Mouse (Mus musculus) midbrain, embryonic 16.5 days (tissue): Measurements from ENCODE around the gene Msantd2. TPM values are rescaled to one million over a fixed set of nuclear protein-coding genes. Genes with fewer than 3 reads are reported as not detected.
A peak's percentile ranks its signal among the peaks of the same experiment; 100 is the strongest.

Experiments used
- ATAC-seq: fragments of 200-750 bp; cut with Nextera tagmentation; 2 replicates; pipeline ENCODE4 v1.8.0; 2017; ENCODE audit warnings: moderate TSS enrichment
- H3K27ac ChIP-seq: fragments of 300-500 bp; sonication (generic); 2 replicates; pipeline ENCODE4 v1.5.1; 2014; ENCODE audit warnings: mild to moderate bottlenecking, low read length, mixed read lengths
- H3K27me3 ChIP-seq: fragments of 300-500 bp; sonication (generic); 2 replicates; pipeline ENCODE4 v1.6.1; 2014; ENCODE audit warnings: low read depth, low read length, mixed read lengths; ENCODE audit not compliant: control insufficient read depth, insufficient read depth
- H3K36me3 ChIP-seq: fragments of 300-500 bp; sonication (generic); 2 replicates; pipeline ENCODE4 v1.6.1; 2014; ENCODE audit warnings: mild to moderate bottlenecking, low read length, moderate library complexity, mixed read lengths; ENCODE audit not compliant: control insufficient read depth, insufficient read depth
- H3K4me1 ChIP-seq: fragments of 300-500 bp; sonication (generic); 2 replicates; pipeline ENCODE4 v1.6.1; 2014; ENCODE audit warnings: mild to moderate bottlenecking, low read length, mixed read lengths; ENCODE audit not compliant: control insufficient read depth, insufficient read depth
- H3K4me2 ChIP-seq: fragments of 300-500 bp; sonication (generic); 2 replicates; pipeline ENCODE4 v1.6.1; 2014; ENCODE audit warnings: mild to moderate bottlenecking, low read length, mixed read lengths
- H3K4me3 ChIP-seq: fragments of 300-500 bp; sonication (generic); 2 replicates; pipeline ENCODE4 v1.5.1; 2014; ENCODE audit warnings: low read depth, mild to moderate bottlenecking, low read length, moderate library complexity, mixed read lengths
- H3K9ac ChIP-seq: fragments of 300-500 bp; sonication (generic); 2 replicates; pipeline ENCODE4 v1.6.1; 2014; ENCODE audit warnings: low read depth, low read length, mixed read lengths
- H3K9me3 ChIP-seq: fragments of 300-500 bp; sonication (generic); replicated peaks from 2 replicates; pipeline ENCODE4 v1.6.1; 2014; ENCODE audit warnings: mild to moderate bottlenecking, low read length, mixed read lengths; ENCODE audit not compliant: control insufficient read depth, poor library complexity, severe bottlenecking
- WGBS: fragments of 180-500 bp; shearing (Covaris S2); extraction: QIAGEN DNeasy Blood & Tissue Kit; methylation state at CpG from one replicate; pipeline ENCODE4 v1.1.7; 2014; 5-methylcytosine and 5-hydroxymethylcytosine counted together
- polyA plus RNA-seq: library from polyadenylated mRNA; unstranded; fragments of >200 nt; fragmentation: Nextera tagmentation; extraction: Ambion mirVana; gene quantifications from 2 replicates; pipeline ENCODE4 v1.2.1, GENCODE M21; 2015

The Msantd2 gene
- polyA plus RNA-seq, 1 experiment from 2014 or later, result 34.8 TPM

- ATAC-seq, result no peak
- no peak overlapping the region for H3K4me2 ChIP-seq
- H3K9me3 ChIP-seq, result no peaks in the 10 kb centered on the region
- no peak overlapping the region for H3K27ac ChIP-seq
- no peak overlapping the region for H3K9ac ChIP-seq
- H3K27me3 ChIP-seq, result no peaks in the 10 kb centered on the region
- peaks cover 4% of the 10 kb centered on the region; the same call in 1 of the 2 replicates for H3K4me1 ChIP-seq
- 91% methylated on average over 8 of the region's 8 CpGs for WGBS
- no peak overlapping the region for H3K4me3 ChIP-seq
- H3K36me3 ChIP-seq, result 0 out of 2 replicates have a peak, but pooled peaks cover 5% of the 10 kb centered on the region
Observed at GRCm38 (mm10) chr9:37518991-37519390, 29.9 kb downstream of the Msantd2 start.

GRCm38 (mm10) chr9:37519995-37520394 lies 30.9 kb downstream of the Msantd2 start:
- H3K27me3 ChIP-seq, result no peaks in the 10 kb centered on the region
- H3K36me3 ChIP-seq, result 0 out of 2 replicates have a peak, but pooled peaks cover 5% of the 10 kb centered on the region
- no peak overlapping the region for H3K27ac ChIP-seq
- H3K4me1 ChIP-seq, result peaks cover 4% of the 10 kb centered on the region; the same call in 1 of the 2 replicates
- no peak overlapping the region for H3K4me3 ChIP-seq
- H3K9me3 ChIP-seq, result no peaks in the 10 kb centered on the region
- no peak overlapping the region for H3K4me2 ChIP-seq
- WGBS, result 94% methylated on average over 2 of the region's 2 CpGs
- H3K9ac ChIP-seq, result no peak overlapping the region
- ATAC-seq, result no peak

GRCm38 (mm10) chr9:37525461-37525860 lies 36.3 kb downstream of the Msantd2 start:
- WGBS, result 90% methylated on average over 2 of the region's 2 CpGs
- Histone ChIP-seq H3K9ac (no peak overlapping the region), H3K4me3 (no peak overlapping the region), H3K27ac (no peak overlapping the region), H3K4me1 (peaks cover 14% of the 10 kb centered on the region), H3K4me2 (no peak overlapping the region), H3K27me3 (peaks cover 36% of the 10 kb centered on the region), H3K36me3 (peaks cover 5% of the 10 kb centered on the region; the same call in 1 of the 2 replicates), H3K9me3 (no peaks in the 10 kb centered on the region)
- no peak for ATAC-seq

- no peak for ATAC-seq
- no peak overlapping the region for H3K4me3 ChIP-seq
- peaks cover 40% of the 10 kb centered on the region for H3K27me3 ChIP-seq
- WGBS, result 24% methylated on average over 21 of the region's 21 CpGs
- peaks cover 25% of the 10 kb centered on the region for H3K4me1 ChIP-seq
- no peak overlapping the region for H3K9ac ChIP-seq
- H3K4me2 ChIP-seq, result no peak overlapping the region
- H3K36me3 ChIP-seq, result peaks cover 3% of the 10 kb centered on the region; the same call in 1 of the 2 replicates
- no peaks in the 10 kb centered on the region for H3K9me3 ChIP-seq
- no peak overlapping the region for H3K27ac ChIP-seq
Observed at GRCm38 (mm10) chr9:37526443-37527395, 37.6 kb downstream of the Msantd2 start.

GRCm38 (mm10) chr9:37527396-37528224 lies 38.5 kb downstream of the Msantd2 start, which contains the start of gene Esam:
Gene Esam, plus strand, starts transcription at chr9:37528078.
- Histone ChIP-seq H3K36me3 (peaks cover 3% of the 10 kb centered on the region; the same call in 1 of the 2 replicates), H3K9ac (no peak within 1 kb of the TSS; the same call in 1 of the 2 replicates), H3K4me2 (peak within 1 kb of the TSS; percentile 12; the same call in 1 of the 2 replicates), H3K4me1 (peaks cover 25% of the 10 kb centered on the region), H3K9me3 (no peaks in the 10 kb centered on the region), H3K27me3 (peaks cover 43% of the 10 kb centered on the region), H3K27ac (peak within 1 kb of the TSS; percentile 12; the same call in 1 of the 2 replicates), H3K4me3 (peak within 1 kb of the TSS; percentile 12; the same call in 1 of the 2 replicates)
- WGBS, result 5% methylated on average over 41 of the region's 41 CpGs
- ATAC-seq, result no peak

- peak overlapping the region; percentile 12; the same call in 1 of the 2 replicates for H3K4me3 ChIP-seq
- H3K36me3 ChIP-seq, result no peaks in the 10 kb centered on the region; the same call in 1 of the 2 replicates
- H3K9me3 ChIP-seq, result no peaks in the 10 kb centered on the region
- peaks cover 43% of the 10 kb centered on the region for H3K27me3 ChIP-seq
- no peak overlapping the region for H3K4me2 ChIP-seq
- no peak for ATAC-seq
- peak overlapping the region; percentile 12; the same call in 1 of the 2 replicates for H3K27ac ChIP-seq
- peaks cover 25% of the 10 kb centered on the region for H3K4me1 ChIP-seq
- H3K9ac ChIP-seq, result no peak overlapping the region
- 27% methylated on average over 9 of the region's 9 CpGs for WGBS
Observed at GRCm38 (mm10) chr9:37528225-37528970, 39.3 kb downstream of the Msantd2 start.

GRCm38 (mm10) chr9:37530031-37530887 lies 41.1 kb downstream of the Msantd2 start:
- H3K27ac ChIP-seq, result no peak overlapping the region
- H3K4me1 ChIP-seq, result peaks cover 25% of the 10 kb centered on the region
- H3K9ac ChIP-seq, result peak overlapping the region; percentile 32
- H3K36me3 ChIP-seq, result no peaks in the 10 kb centered on the region; the same call in 1 of the 2 replicates
- WGBS, result 2% methylated on average over 32 of the region's 32 CpGs
- peak overlapping the region; percentile 40 for H3K4me3 ChIP-seq
- peak; percentile 43 for ATAC-seq
- H3K4me2 ChIP-seq, result peak overlapping the region; percentile 81
- H3K27me3 ChIP-seq, result peaks cover 43% of the 10 kb centered on the region
- no peaks in the 10 kb centered on the region for H3K9me3 ChIP-seq
